Comparison of ENCODE assay signal across 15 mouse cellular contexts in genomic region chr8:115528879-115529278, GRCm38 (mm10).
"Had no signal": no experiment of that assay in that cellular context is flagged by ENCODE, and none has a peak within 500 bp of the region (broad histone marks: within the 10 kb centered on the region; RNA-seq: fewer than 3 reads in every experiment).

No protein-coding gene starts in this region.

- H3K27me3 ChIP-seq: neural tube, embryonic 12.5 days; stomach, embryonic 15.5 days had no signal

- H3K9me3 ChIP-seq: neural tube, embryonic 12.5 days; stomach, embryonic 15.5 days had no signal

- DNase-seq: retina, postnatal 1 day; right cerebral cortex, adult 18-20 months; right cerebral cortex, postnatal 14 days; right cerebral cortex, postnatal 25 days; right cerebral cortex, postnatal 4 days; spleen, adult 18-20 months; thymus, adult 18-20 months; thymus, adult 2 months; thymus, postnatal 14 days; thymus, postnatal 25 days; thymus, postnatal 36 days; thymus, postnatal 4 days had no signal

- H3K9ac ChIP-seq: neural tube, embryonic 12.5 days; stomach, embryonic 15.5 days had no signal

- H3K27ac ChIP-seq: neural tube, embryonic 12.5 days; stomach, embryonic 15.5 days; stomach, postnatal 0 days had no signal

- H3K4me2 ChIP-seq: neural tube, embryonic 12.5 days; stomach, embryonic 15.5 days had no signal

- H3K4me1 ChIP-seq: neural tube, embryonic 12.5 days; stomach, embryonic 15.5 days had no signal

- H3K36me3 ChIP-seq: neural tube, embryonic 12.5 days; stomach, embryonic 15.5 days had no signal

- H3K4me3 ChIP-seq: neural tube, embryonic 12.5 days; stomach, embryonic 15.5 days had no signal
